Mouse (Mus musculus) right cerebral cortex, adult 2 months (tissue): ENCODE results near the gene Fcgr1.
"Not testable (repeated sequence)": the region's sequence is repeated elsewhere in the genome, so short reads cannot be mapped to it uniquely, and the experiment has no call there.

ENCODE experiments used
- DNase-seq, 2 experiments: peaks; one replicate each; pipeline ENCODE4 v3.0.0; 2021 to 2022; ENCODE audit warnings: low spot score in 2 of 2

Fcgr1 gene

DNA sequence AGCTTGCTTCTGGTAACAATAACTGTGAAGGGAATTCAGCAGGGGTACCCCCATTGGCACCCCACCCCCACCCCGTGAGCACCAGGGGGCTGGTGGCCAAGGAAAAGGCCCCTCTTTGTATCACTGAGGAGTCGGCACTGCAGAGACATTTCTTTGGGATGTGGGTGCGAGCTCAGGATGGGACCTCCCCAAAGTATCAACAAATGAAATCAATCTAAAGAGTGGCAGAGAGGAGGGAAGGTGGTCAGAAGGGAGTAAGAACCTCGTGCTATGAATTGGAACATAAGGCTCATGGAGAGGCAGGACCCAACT, 44.8 kb downstream of the Fcgr1 start:
- DNase-seq, result no peak

GRCm38 (mm10) chr3:96248141-96249033, 45.4 kb downstream of the Fcgr1 start:
- DNase-seq, result no peak

DNA sequence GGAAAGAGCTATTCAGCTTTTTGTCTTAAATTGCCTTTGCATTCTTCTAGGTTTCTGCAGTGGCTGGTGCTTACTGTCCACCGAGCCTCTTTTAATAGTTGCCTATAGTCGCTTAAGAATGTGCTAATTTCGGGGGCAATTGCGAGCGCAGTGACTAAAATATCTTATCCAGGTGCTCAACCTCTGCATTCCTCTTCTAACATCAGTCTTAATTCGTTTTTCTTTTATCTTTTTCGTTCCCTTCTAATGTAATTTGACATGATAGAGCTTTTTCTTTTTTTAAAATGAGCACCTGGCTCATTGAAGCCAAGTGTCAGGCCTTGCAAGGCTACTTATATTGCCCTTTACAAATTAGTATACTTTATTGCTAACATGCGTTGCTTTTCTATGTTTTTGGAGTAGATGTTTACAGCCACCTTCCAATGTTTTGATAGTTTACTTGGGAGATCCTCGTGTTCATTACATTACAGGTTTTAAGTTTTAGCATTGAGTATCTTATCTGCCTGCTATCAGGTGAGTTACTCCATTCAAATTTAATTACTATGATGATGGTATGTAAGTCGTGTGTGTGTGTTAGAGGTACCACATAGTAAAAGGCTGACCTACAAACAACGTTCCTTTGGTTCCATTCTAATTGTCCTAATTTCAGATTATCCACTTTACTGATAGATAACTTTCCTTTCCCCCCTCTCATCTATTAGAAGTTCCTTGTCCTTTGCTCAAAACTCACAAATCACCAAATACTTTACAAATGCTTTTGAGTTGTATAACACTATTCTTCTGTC, 46.2 kb downstream of the Fcgr1 start:
- no peak for DNase-seq

DNA sequence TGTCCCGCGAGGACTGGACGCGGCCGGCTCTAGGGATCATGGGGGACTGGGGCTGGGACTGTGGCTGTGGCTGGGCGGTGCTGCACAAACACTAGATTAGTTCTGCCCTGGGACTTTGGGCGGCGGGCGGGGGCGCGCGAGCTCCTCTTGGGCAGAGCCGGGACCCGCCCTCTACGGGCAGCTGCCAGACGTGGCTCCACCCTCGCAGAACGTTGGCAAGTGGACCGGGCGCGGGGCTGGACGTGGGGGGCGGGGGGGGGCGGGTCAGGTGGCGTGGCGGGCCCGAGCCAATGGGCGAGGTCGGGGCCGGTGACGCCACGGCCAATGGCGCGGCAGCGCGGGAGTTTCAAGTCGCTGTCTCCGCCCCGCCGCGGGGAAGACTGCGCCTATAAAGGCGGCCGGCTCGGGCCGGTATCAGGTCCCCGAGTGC, 47.3 kb downstream of the Fcgr1 start, which contains the start of gene Hist2h3c1:
Gene Hist2h3c1, plus strand, starts transcription at position 259 of the 430 bp plus-strand sequence.
- DNase-seq, result not testable (repeated sequence)

DNA sequence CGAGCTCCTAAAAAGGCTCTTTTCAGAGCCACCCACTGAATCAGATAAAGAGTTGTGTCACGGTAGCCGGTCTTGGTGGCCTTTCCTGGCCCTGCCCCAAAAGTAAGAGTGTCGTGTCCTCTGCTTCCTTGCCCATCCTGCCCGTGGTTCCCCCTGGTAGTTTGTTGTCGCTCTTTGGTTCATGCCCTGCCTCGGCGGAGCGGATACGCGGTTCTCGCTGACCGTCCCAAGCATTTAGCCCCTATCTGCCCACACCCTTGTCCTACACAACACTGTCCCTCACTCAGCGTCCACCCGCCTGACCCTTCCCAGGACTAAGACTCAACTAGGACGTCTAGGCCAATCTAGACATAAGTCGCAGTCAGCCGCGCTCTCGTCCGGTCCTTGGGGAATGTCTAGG, 47.8 kb downstream of the Fcgr1 start:
- DNase-seq, result not testable (repeated sequence)

- DNase-seq, result peak; percentile 79 to 89
Measured at GRCm38 (mm10) chr3:96245003-96245886, 48.5 kb downstream of the Fcgr1 start, which contains the start of gene Hist2h2aa1. TSS of gene Hist2h2aa1 (plus strand) at chr3:96245497.

GRCm38 (mm10) chr3:96243921-96244572, 49.7 kb downstream of the Fcgr1 start:
- DNase-seq, result no peak

- DNase-seq, result no peak
Measured at GRCm38 (mm10) chr3:96240799-96241197, 53.0 kb downstream of the Fcgr1 start.

- peak; percentile 96 to 98 for DNase-seq
Measured at GRCm38 (mm10) chr3:96239949-96240798, 53.6 kb downstream of the Fcgr1 start, which contains the start of gene Hist2h2aa2. TSS of gene Hist2h2aa2 (minus strand) at chr3:96240276.

- peak; percentile 16 to 27 for DNase-seq
Measured at GRCm38 (mm10) chr3:96238954-96239793, 54.6 kb downstream of the Fcgr1 start, which contains the start of gene Hist2h3c2. TSS of gene Hist2h3c2 (minus strand) at chr3:96239127.

DNA sequence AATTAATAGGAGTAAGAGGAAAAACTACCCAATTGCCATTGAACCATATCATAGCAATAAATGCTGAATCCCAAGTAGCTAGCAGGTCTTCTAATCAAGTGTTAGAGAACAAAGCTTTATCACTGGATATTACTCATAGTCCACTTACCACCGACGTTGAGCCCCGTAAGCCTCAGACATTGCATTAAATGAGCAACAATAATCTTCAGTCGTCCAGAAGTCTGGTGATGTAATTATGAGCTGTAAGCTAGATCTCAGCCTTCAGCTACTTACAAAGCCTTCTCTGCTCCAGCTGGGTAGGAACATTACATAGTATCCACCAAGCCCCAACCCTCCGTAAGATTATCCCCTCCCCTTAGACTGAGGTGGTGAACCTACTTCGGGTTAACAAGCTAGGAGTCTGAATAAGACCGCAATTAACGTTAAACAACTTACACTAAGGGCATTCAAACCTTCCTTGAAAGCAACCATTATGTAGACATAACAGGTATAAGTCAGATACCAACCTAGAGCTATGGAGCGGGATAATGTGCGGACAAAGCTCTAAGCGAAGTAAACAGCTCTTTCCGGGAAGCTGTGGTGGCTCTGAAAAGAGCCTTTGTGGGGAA, 55.8 kb downstream of the Fcgr1 start:
- no peak for DNase-seq

GRCm38 (mm10) chr3:96237335-96237903, 56.4 kb downstream of the Fcgr1 start:
- DNase-seq, result no peak

GRCm38 (mm10) chr3:96236834-96237334, 56.9 kb downstream of the Fcgr1 start:
- no peak for DNase-seq

GRCm38 (mm10) chr3:96235836-96236235, 57.9 kb downstream of the Fcgr1 start:
- DNase-seq, result no peak

- DNase-seq, result no peak
Measured at GRCm38 (mm10) chr3:96234914-96235313, 58.9 kb downstream of the Fcgr1 start.
